Mouse (Mus musculus) olfactory bulb, adult 2 months (tissue): ENCODE measurements around the gene N4bp2l1.

ENCODE experiments used
- CTCF ChIP-seq: fragments of 200-500 bp; IDR thresholded peaks from 2 replicates; pipeline ENCODE4 v1.5.1; 2012; ENCODE audit warnings: low read depth, mild to moderate bottlenecking, low read length, moderate library complexity; ENCODE audit not compliant: insufficient read depth
- POLR2A ChIP-seq: fragments of 200-500 bp; IDR thresholded peaks from 2 replicates; pipeline ENCODE4 v1.6.1; 2012; ENCODE audit warnings: mild to moderate bottlenecking, low read depth, low read length, moderate library complexity; ENCODE audit not compliant: insufficient read depth

GRCm38 (mm10) chr5:150616731-150617130, 19.7 kb upstream of the N4bp2l1 start:
- TF ChIP-seq POLR2A = no peak
- TF ChIP-seq CTCF = no peak
